Mouse (Mus musculus): ENCODE measurements around the gene Dock3. TPM values are rescaled to one million over a fixed set of nuclear protein-coding genes. Genes with fewer than 3 reads are reported as not detected.
A peak's percentile ranks its signal among the peaks of the same experiment; 100 is the strongest.

Gene Dock3
- polyA plus RNA-seq, 1 experiment from 2014 or later: 0.60 TPM

GRCm38 (mm10) chr9:106881071-106881755 lies 350.5 kb downstream of the Dock3 start:
- Histone ChIP-seq H3K9ac (ENCODE audit: low read depth, low read length) (no peak overlapping the region), H3K9me3 (ENCODE audit: control insufficient read depth) (no peaks in the 10 kb centered on the region), H3K27ac (ENCODE audit: low read depth, low read length) (no peak overlapping the region), H3K4me3 (ENCODE audit: low read depth, low read length) (no peak overlapping the region), H3K4me1 (replicated peaks; ENCODE audit: control insufficient read depth, insufficient read depth, low read length) (0 out of 2 replicates have a peak, but pooled peaks cover 8% of the 10 kb centered on the region), H3K4me2 (replicated peaks; ENCODE audit: low read depth) (no peak overlapping the region), H3K36me3 (ENCODE audit: control insufficient read depth, insufficient read depth) (peaks cover 41% of the 10 kb centered on the region), H3K27me3 (replicated peaks; ENCODE audit: control insufficient read depth, insufficient read depth, low read length) (no peaks in the 10 kb centered on the region)
- no peak for ATAC-seq
- 59% methylated on average over 4 of the region's 4 CpGs for WGBS
- TF ChIP-seq CTCF (IDR thresholded peaks at IDR 0.05; ENCODE audit: low read depth): no peak

DNA sequence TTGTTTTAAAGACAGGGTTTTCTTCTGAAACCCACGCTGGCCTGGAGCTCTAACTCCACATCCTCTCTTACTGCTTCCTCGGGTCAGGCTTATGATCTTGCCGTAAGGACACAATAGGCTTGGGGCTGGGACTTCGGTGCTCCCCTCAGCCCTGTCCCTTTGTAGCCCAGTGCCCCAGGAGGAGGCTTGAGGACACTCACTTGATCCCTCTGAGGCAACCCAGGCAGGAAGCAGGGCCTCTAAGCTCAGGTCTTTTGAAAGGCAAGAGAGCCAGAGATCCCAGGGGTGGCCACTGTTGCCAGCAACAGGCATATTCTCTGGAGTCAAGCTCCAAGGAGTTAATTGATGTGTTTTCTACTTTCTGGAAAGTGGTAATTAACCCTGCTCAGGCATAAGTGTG lies 352.2 kb downstream of the Dock3 start:
- no peak for ATAC-seq
- Histone ChIP-seq H3K36me3 (ENCODE audit: control insufficient read depth, insufficient read depth) (peaks cover 56% of the 10 kb centered on the region), H3K27ac (ENCODE audit: low read depth, low read length) (no peak overlapping the region; the same call in 1 of the 2 replicates), H3K4me1 (replicated peaks; ENCODE audit: control insufficient read depth, insufficient read depth, low read length) (0 out of 2 replicates have a peak, but pooled peaks cover 2% of the 10 kb centered on the region), H3K27me3 (replicated peaks; ENCODE audit: control insufficient read depth, insufficient read depth, low read length) (no peaks in the 10 kb centered on the region), H3K9ac (ENCODE audit: low read depth, low read length) (no peak overlapping the region), H3K4me3 (ENCODE audit: low read depth, low read length) (no peak overlapping the region), H3K9me3 (ENCODE audit: control insufficient read depth) (no peaks in the 10 kb centered on the region), H3K4me2 (replicated peaks; ENCODE audit: low read depth) (no peak overlapping the region)
- no peak for TF ChIP-seq CTCF (IDR thresholded peaks at IDR 0.05; ENCODE audit: low read depth)
- 81% methylated on average over 4 of the region's 4 CpGs for WGBS

DNA sequence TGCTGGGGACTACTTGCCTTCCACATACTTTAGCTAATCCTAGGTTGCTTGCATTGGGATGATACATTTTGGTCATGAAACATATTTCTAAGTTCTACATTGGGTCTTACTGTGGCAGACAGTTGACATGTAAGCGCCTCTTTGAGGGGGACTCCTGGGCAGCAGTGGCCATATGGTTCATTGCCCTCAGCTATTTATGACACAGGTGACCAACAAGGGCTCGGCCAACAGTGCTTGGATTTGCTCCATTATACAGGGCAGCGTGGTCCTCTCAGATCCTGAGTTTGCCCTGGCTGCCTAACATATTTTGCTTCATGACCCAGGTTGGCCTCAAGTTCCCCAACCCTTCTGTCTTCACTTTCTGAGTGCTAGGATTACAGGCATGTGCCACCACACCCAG lies 355.0 kb downstream of the Dock3 start:
- no peak for ATAC-seq
- Histone ChIP-seq H3K4me3 (ENCODE audit: low read depth, low read length) (no peak overlapping the region), H3K27ac (ENCODE audit: low read depth, low read length) (no peak overlapping the region), H3K36me3 (ENCODE audit: control insufficient read depth, insufficient read depth) (peaks cover 61% of the 10 kb centered on the region), H3K9me3 (ENCODE audit: control insufficient read depth) (no peaks in the 10 kb centered on the region), H3K4me1 (replicated peaks; ENCODE audit: control insufficient read depth, insufficient read depth, low read length) (no peaks in the 10 kb centered on the region), H3K9ac (ENCODE audit: low read depth, low read length) (no peak overlapping the region), H3K4me2 (replicated peaks; ENCODE audit: low read depth) (no peak overlapping the region), H3K27me3 (replicated peaks; ENCODE audit: control insufficient read depth, insufficient read depth, low read length) (no peaks in the 10 kb centered on the region)
- 80% methylated on average over 3 of the region's 3 CpGs for WGBS
- TF ChIP-seq CTCF (IDR thresholded peaks at IDR 0.05; ENCODE audit: low read depth): no peak

- no peak overlapping the region for H3K27ac ChIP-seq (ENCODE audit: low read depth, low read length)
- no peaks in the 10 kb centered on the region for H3K27me3 ChIP-seq (replicated peaks; ENCODE audit: control insufficient read depth, insufficient read depth, low read length)
- H3K4me1 ChIP-seq (replicated peaks; ENCODE audit: control insufficient read depth, insufficient read depth, low read length): no peaks in the 10 kb centered on the region
- 85% methylated on average over 5 of the region's 5 CpGs for WGBS
- H3K4me2 ChIP-seq (replicated peaks; ENCODE audit: low read depth): no peak overlapping the region
- H3K4me3 ChIP-seq (ENCODE audit: low read depth, low read length): no peak overlapping the region
- no peak for ATAC-seq
- no peaks in the 10 kb centered on the region for H3K9me3 ChIP-seq (ENCODE audit: control insufficient read depth)
- TF ChIP-seq CTCF (IDR thresholded peaks at IDR 0.05; ENCODE audit: low read depth): no peak
- H3K36me3 ChIP-seq (ENCODE audit: control insufficient read depth, insufficient read depth): peaks cover 50% of the 10 kb centered on the region
- H3K9ac ChIP-seq (ENCODE audit: low read depth, low read length): peak overlapping the region; percentile 1; the same call in 1 of the 2 replicates
These were observed 357.5 kb downstream of the Dock3 start for GRCm38 (mm10) chr9:106874216-106874615.

- no peak for TF ChIP-seq CTCF (IDR thresholded peaks at IDR 0.05; ENCODE audit: low read depth)
- Histone ChIP-seq H3K4me2 (replicated peaks; ENCODE audit: low read depth) (no peak overlapping the region), H3K27ac (ENCODE audit: low read depth, low read length) (no peak overlapping the region), H3K9ac (ENCODE audit: low read depth, low read length) (no peak overlapping the region), H3K4me1 (replicated peaks; ENCODE audit: control insufficient read depth, insufficient read depth, low read length) (no peaks in the 10 kb centered on the region), H3K4me3 (ENCODE audit: low read depth, low read length) (no peak overlapping the region), H3K36me3 (ENCODE audit: control insufficient read depth, insufficient read depth) (peaks cover 68% of the 10 kb centered on the region), H3K27me3 (replicated peaks; ENCODE audit: control insufficient read depth, insufficient read depth, low read length) (no peaks in the 10 kb centered on the region), H3K9me3 (ENCODE audit: control insufficient read depth) (no peaks in the 10 kb centered on the region)
- 87% methylated on average over 11 of the region's 11 CpGs for WGBS
- no peak for ATAC-seq
These were observed 373.7 kb downstream of the Dock3 start for GRCm38 (mm10) chr9:106858036-106858435.

GRCm38 (mm10) chr9:106856664-106857063 lies 375.0 kb downstream of the Dock3 start:
- Histone ChIP-seq H3K27ac (ENCODE audit: low read depth, low read length) (no peak overlapping the region), H3K27me3 (replicated peaks; ENCODE audit: control insufficient read depth, insufficient read depth, low read length) (no peaks in the 10 kb centered on the region), H3K4me3 (ENCODE audit: low read depth, low read length) (no peak overlapping the region), H3K36me3 (ENCODE audit: control insufficient read depth, insufficient read depth) (peaks cover 61% of the 10 kb centered on the region), H3K4me1 (replicated peaks; ENCODE audit: control insufficient read depth, insufficient read depth, low read length) (no peaks in the 10 kb centered on the region), H3K4me2 (replicated peaks; ENCODE audit: low read depth) (no peak overlapping the region), H3K9me3 (ENCODE audit: control insufficient read depth) (no peaks in the 10 kb centered on the region), H3K9ac (ENCODE audit: low read depth, low read length) (no peak overlapping the region)
- 79% methylated on average over 3 of the region's 3 CpGs for WGBS
- 0 out of 2 replicates have a peak, but pooled peaks have one; percentile 18 for TF ChIP-seq CTCF (IDR thresholded peaks at IDR 0.05; ENCODE audit: low read depth)
- ATAC-seq: no peak

Small RNAs within 50 kb of the gene (microRNA-seq; reads per million reads assigned to microRNA genes)
- gene Gm22238: not detected

Other genes with a start within 250 kb of the Dock3 start
- gene Mapkapk3, start 58.0 kb upstream of the Dock3 start, polyA plus RNA-seq (2015; fragmentation: Nextera tagmentation; extraction: Ambion mirVana): 26.2 and 30.4 TPM in 2 replicates
- gene Cish, start 64.1 kb upstream of the Dock3 start, polyA plus RNA-seq (2015; fragmentation: Nextera tagmentation; extraction: Ambion mirVana): 9.4 and 12.1 TPM in 2 replicates
- 5.9 and 8.2 TPM in 2 replicates for gene Hemk1, start 106.4 kb upstream of the Dock3 start, polyA plus RNA-seq (2015; fragmentation: Nextera tagmentation; extraction: Ambion mirVana)
- 0.14 and 0.20 TPM in 2 replicates for gene 6430571L13Rik, start 108.7 kb upstream of the Dock3 start, polyA plus RNA-seq (2015; fragmentation: Nextera tagmentation; extraction: Ambion mirVana)
- gene Cacna2d2, start 167.7 kb upstream of the Dock3 start, polyA plus RNA-seq (2015; fragmentation: Nextera tagmentation; extraction: Ambion mirVana): 0.14 and 0.22 TPM in 2 replicates

Measured in intestine, postnatal 0 days (tissue).